Mouse (Mus musculus): ENCODE measurements around the gene Tgfb3. TPM values are rescaled to one million over a fixed set of nuclear protein-coding genes. Genes with fewer than 3 reads are reported as not detected.

The Tgfb3 gene
- 10.1 and 11.6 TPM in 2 replicates for polyA plus RNA-seq (2014; fragmentation: Nextera tagmentation; extraction: Ambion mirVana)

DNA sequence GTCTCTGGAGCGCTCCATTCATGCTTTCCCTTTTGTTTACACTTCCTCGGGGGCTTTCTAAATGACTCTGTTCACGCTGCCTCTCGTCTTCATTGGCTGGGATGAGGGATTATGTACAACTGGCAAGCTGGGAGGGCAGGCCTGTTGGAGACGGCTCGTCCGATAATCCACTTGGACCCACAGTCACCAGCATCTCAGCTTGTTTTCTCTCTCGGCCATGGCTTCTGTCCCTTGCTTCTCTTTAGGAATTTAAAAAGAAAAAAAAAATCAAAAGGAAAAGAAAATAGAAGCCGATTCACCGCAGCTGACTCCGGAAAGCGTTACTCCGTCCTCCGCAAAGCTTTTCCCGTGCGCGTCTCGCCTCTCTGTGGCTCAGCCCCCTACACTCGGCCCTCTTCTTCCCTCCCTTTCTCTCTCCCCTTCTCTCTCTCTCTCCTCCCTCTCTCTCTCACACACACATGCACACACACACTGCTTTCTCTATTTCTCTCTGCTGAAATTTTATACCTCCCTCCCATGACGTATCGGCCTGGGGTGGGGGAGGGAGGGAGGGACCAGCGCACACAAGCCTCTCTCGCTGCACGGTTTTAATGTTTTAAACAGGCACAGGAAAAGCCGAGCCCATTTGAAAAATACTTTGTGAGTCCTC lies at the start of gene Tgfb3:
Gene Tgfb3 (minus strand): TSS at position 489 of the 649 bp plus-strand sequence.
- H3K4me2 ChIP-seq (ENCODE audit: low read depth): peak within 1 kb of the TSS; percentile 46
- peak within 1 kb of the TSS; percentile 49 for H3K9ac ChIP-seq (ENCODE audit: low read length)
- peak within 1 kb of the TSS; percentile 32 for H3K4me3 ChIP-seq (ENCODE audit: low read depth, low read length)
- H3K9me3 ChIP-seq (ENCODE audit: control insufficient read depth, low read length): no peaks in the 10 kb centered on the region
- H3K27ac ChIP-seq (ENCODE audit: low read depth, low read length): peak within 1 kb of the TSS; percentile 58; the same call in 1 of the 2 replicates
- under 1% methylated on average over 25 of the region's 25 CpGs for WGBS
- H3K36me3 ChIP-seq (ENCODE audit: control insufficient read depth, insufficient read depth, low read length): no peaks in the 10 kb centered on the region
- DNase-seq (ENCODE audit: low spot score): peak; percentile 75
- H3K27me3 ChIP-seq (ENCODE audit: control insufficient read depth, insufficient read depth, low read length): no peaks in the 10 kb centered on the region
- H3K4me1 ChIP-seq (ENCODE audit: control insufficient read depth, insufficient read depth, low read length): peaks cover 10% of the 10 kb centered on the region
- ATAC-seq (ENCODE audit: insufficient read depth, low FRiP score, low TSS enrichment): peak; percentile 57

DNA sequence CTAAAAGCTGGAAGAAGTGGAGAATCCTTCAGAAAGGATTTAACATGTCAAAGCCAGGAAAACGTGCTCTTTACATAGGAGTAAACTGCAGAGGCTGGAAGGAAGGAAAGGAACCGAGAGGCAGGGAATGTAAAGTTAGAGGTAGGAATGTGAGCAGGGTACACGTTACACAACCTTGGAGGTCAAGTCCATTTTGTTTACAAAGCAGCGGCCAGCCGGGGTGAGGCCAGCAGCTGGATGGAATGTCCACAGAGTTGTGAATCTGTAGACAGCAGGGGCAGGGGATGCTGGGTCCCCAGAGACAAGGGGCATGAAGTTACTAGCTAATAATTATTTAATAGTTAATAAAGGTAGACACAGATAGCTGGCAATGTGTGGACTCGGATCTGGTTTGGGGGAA lies 49.3 kb upstream of the Tgfb3 start:
- 80% methylated on average over 6 of the region's 6 CpGs for WGBS

DNA sequence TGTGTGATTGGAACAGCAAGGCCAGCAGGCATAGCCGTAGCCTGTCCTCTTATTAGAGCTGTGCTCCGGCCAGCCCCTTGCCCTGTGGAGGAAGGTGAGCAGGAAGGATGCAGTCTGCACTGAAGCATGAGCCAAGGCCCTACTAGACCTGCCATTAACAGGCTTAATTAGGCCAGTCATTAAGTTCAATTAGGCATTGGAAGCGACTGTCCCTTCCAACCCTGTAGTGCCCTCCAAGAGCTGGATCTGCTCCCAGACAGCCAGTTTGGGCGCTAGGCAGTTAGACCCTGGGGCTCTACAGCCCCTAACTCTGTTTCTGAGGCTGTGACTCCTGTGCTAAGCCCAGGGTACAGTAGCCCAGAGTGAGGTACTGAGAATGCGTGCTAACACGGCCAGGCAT lies 45.2 kb upstream of the Tgfb3 start:
- H3K9ac ChIP-seq (ENCODE audit: low read length): no peak overlapping the region
- H3K27me3 ChIP-seq (ENCODE audit: control insufficient read depth, insufficient read depth, low read length): no peaks in the 10 kb centered on the region
- no peak overlapping the region for H3K27ac ChIP-seq (ENCODE audit: low read depth, low read length)
- no peaks in the 10 kb centered on the region for H3K4me1 ChIP-seq (ENCODE audit: control insufficient read depth, insufficient read depth, low read length)
- no peak overlapping the region for H3K4me3 ChIP-seq (ENCODE audit: low read depth, low read length)
- H3K4me2 ChIP-seq (ENCODE audit: low read depth): no peak overlapping the region
- 84% methylated on average over 6 of the region's 6 CpGs for WGBS
- ATAC-seq (ENCODE audit: insufficient read depth, low FRiP score, low TSS enrichment) (no peak), DNase-seq (ENCODE audit: low spot score) (no peak)
- no peaks in the 10 kb centered on the region for H3K9me3 ChIP-seq (ENCODE audit: control insufficient read depth, low read length)
- no peaks in the 10 kb centered on the region for H3K36me3 ChIP-seq (ENCODE audit: control insufficient read depth, insufficient read depth, low read length)

More for the DNA sequence above, 49.3 kb upstream of the Tgfb3 start:
- H3K4me3 ChIP-seq (ENCODE audit: low read depth, low read length): no peak overlapping the region
- H3K4me1 ChIP-seq (ENCODE audit: control insufficient read depth, insufficient read depth, low read length): no peaks in the 10 kb centered on the region
- H3K9me3 ChIP-seq (ENCODE audit: control insufficient read depth, low read length): no peaks in the 10 kb centered on the region
- H3K9ac ChIP-seq (ENCODE audit: low read length): no peak overlapping the region
- no peak for ATAC-seq (ENCODE audit: insufficient read depth, low FRiP score, low TSS enrichment)
- no peak overlapping the region for H3K4me2 ChIP-seq (ENCODE audit: low read depth)
- no peak for DNase-seq (ENCODE audit: low spot score)
- H3K36me3 ChIP-seq (ENCODE audit: control insufficient read depth, insufficient read depth, low read length): no peaks in the 10 kb centered on the region
- H3K27ac ChIP-seq (ENCODE audit: low read depth, low read length): no peak overlapping the region
- H3K27me3 ChIP-seq (ENCODE audit: control insufficient read depth, insufficient read depth, low read length): no peaks in the 10 kb centered on the region

DNA sequence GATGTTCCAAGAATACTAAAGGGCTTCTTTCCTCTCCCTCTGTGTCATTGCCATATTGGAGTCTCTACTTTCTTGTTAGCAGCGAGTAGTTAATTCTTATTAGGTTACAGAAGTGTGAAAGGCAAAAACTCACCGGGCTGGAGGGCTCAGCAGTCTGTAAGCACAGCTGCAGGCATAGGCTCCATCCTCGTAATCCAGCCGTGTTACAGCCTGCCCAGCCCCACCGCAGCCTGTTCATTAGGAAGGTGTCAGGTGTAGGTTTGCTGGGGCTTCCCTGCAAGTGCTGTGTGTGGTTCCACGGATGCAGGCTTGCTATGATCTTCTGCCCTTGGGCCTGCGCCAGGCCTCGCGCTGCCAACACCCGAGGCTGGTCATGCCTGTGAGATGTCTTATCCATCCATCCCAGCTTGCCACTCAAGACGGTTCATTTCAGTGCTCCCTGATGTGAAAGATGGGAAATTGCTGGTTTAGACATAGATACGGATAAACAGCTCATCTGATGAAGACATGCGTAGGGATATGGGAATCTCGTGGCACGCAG lies 37.5 kb upstream of the Tgfb3 start:
- H3K27me3 ChIP-seq (ENCODE audit: control insufficient read depth, insufficient read depth, low read length): no peaks in the 10 kb centered on the region
- no peaks in the 10 kb centered on the region for H3K36me3 ChIP-seq (ENCODE audit: control insufficient read depth, insufficient read depth, low read length)
- H3K4me2 ChIP-seq (ENCODE audit: low read depth): no peak overlapping the region
- no peak for DNase-seq (ENCODE audit: low spot score)
- WGBS: 90% methylated on average over 15 of the region's 15 CpGs
- ATAC-seq (ENCODE audit: insufficient read depth, low FRiP score, low TSS enrichment): no peak
- H3K4me3 ChIP-seq (ENCODE audit: low read depth, low read length): no peak overlapping the region
- H3K9me3 ChIP-seq (ENCODE audit: control insufficient read depth, low read length): no peaks in the 10 kb centered on the region
- no peaks in the 10 kb centered on the region for H3K4me1 ChIP-seq (ENCODE audit: control insufficient read depth, insufficient read depth, low read length)
- H3K27ac ChIP-seq (ENCODE audit: low read depth, low read length): no peak overlapping the region
- no peak overlapping the region for H3K9ac ChIP-seq (ENCODE audit: low read length)

DNA sequence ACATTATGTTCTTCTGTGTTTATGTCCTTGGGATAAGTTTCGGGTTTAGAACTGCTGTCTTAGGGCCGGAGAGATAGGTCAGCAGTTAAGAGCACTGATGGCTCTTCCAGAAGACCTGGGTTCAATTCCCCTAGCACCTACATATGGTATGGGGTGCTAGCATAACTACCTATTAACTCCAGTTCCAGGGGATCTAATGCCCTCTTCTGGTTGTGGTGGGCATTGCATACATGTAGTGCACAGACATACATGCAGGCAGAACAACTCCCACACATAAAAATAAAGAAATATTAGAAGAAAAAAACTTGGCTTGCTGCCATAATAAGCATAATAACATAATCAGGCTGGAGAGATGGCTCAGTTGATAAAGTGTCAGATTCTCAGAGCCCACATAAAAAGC lies 31.8 kb upstream of the Tgfb3 start:
- Histone ChIP-seq H3K4me3 (ENCODE audit: low read depth, low read length) (no peak overlapping the region), H3K9me3 (ENCODE audit: control insufficient read depth, low read length) (no peaks in the 10 kb centered on the region), H3K4me1 (ENCODE audit: control insufficient read depth, insufficient read depth, low read length) (no peaks in the 10 kb centered on the region), H3K4me2 (ENCODE audit: low read depth) (no peak overlapping the region), H3K9ac (ENCODE audit: low read length) (no peak overlapping the region), H3K27ac (ENCODE audit: low read depth, low read length) (no peak overlapping the region), H3K27me3 (ENCODE audit: control insufficient read depth, insufficient read depth, low read length) (no peaks in the 10 kb centered on the region), H3K36me3 (ENCODE audit: control insufficient read depth, insufficient read depth, low read length) (no peaks in the 10 kb centered on the region)
- ATAC-seq (ENCODE audit: insufficient read depth, low FRiP score, low TSS enrichment) (no peak), DNase-seq (ENCODE audit: low spot score) (no peak)
- 88% methylated on average over 2 of the region's 2 CpGs for WGBS

DNA sequence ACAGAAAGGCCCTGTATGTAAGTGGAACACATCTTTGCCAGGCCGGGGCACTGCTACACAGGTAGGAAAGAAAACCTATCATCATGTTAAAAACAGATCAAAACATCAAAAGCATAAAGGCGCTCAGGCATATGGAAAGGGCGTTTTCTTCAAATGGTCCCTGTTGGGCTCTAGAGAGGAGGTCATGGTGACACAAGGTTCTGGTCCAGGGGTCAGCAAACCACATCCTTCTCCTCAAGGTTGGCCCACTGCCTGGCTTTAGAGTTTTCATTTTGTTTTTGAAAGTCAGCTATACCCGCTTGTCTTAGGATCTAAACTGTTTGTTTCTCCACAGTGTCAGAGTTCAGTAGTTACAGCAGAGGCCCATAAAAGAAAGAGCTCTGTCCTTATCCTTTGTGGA lies 30.7 kb upstream of the Tgfb3 start:
- H3K9me3 ChIP-seq (ENCODE audit: control insufficient read depth, low read length): no peaks in the 10 kb centered on the region
- no peaks in the 10 kb centered on the region for H3K4me1 ChIP-seq (ENCODE audit: control insufficient read depth, insufficient read depth, low read length)
- no peak overlapping the region for H3K9ac ChIP-seq (ENCODE audit: low read length)
- DNase-seq (ENCODE audit: low spot score) (no peak), ATAC-seq (ENCODE audit: insufficient read depth, low FRiP score, low TSS enrichment) (no peak)
- no peaks in the 10 kb centered on the region for H3K36me3 ChIP-seq (ENCODE audit: control insufficient read depth, insufficient read depth, low read length)
- H3K4me2 ChIP-seq (ENCODE audit: low read depth): no peak overlapping the region
- 88% methylated on average over 4 of the region's 4 CpGs for WGBS
- H3K27ac ChIP-seq (ENCODE audit: low read depth, low read length): no peak overlapping the region
- H3K4me3 ChIP-seq (ENCODE audit: low read depth, low read length): no peak overlapping the region
- H3K27me3 ChIP-seq (ENCODE audit: control insufficient read depth, insufficient read depth, low read length): no peaks in the 10 kb centered on the region

DNA sequence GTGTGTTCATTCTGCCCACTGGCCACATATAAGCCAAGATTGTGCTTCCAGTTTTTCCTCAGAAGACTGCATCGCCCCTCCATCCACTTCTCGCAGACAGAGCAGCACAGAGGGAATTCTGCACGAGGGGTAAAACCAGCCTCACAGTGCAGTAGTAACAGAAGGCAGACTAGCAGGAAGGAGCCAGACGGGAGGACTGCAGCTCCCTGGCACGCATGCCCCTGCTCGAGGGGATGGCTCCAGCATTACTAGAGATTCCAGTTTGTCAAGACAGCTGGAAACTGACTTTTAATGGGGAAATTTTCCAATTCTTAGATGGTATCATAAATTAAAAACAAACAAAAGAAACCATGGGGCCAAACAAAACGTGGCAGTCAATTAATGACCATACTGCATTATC lies 28.8 kb upstream of the Tgfb3 start:
- no peak overlapping the region for H3K9ac ChIP-seq (ENCODE audit: low read length)
- H3K4me1 ChIP-seq (ENCODE audit: control insufficient read depth, insufficient read depth, low read length): peaks cover 3% of the 10 kb centered on the region; the same call in 1 of the 2 replicates
- no peak overlapping the region for H3K4me2 ChIP-seq (ENCODE audit: low read depth)
- no peaks in the 10 kb centered on the region for H3K36me3 ChIP-seq (ENCODE audit: control insufficient read depth, insufficient read depth, low read length)
- H3K27ac ChIP-seq (ENCODE audit: low read depth, low read length): no peak overlapping the region
- H3K4me3 ChIP-seq (ENCODE audit: low read depth, low read length): no peak overlapping the region
- no peaks in the 10 kb centered on the region for H3K9me3 ChIP-seq (ENCODE audit: control insufficient read depth, low read length)
- H3K27me3 ChIP-seq (ENCODE audit: control insufficient read depth, insufficient read depth, low read length): no peaks in the 10 kb centered on the region
- 88% methylated on average over 7 of the region's 7 CpGs for WGBS
- no peak for DNase-seq (ENCODE audit: low spot score)
- ATAC-seq (ENCODE audit: insufficient read depth, low FRiP score, low TSS enrichment): no peak

DNA sequence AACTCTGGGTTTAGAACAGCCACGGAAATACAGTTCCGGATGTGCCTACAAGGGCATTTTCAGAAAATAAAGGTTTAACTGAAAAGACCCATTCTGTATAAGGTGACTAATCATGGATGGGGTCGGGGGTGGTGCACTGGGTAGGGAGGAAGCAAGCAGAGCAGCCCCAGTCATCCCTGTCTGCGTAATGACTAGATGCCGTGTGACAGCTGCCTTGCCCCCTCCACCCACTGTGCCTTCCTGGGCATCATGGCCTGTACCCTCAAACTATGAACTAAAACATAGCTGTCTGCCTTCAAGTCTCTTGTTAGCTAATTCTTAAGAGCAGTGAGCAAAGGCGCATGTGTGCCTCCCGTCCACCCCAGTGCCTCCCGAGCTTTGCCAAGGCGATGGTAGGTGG lies 27.2 kb upstream of the Tgfb3 start:
- Histone ChIP-seq H3K27ac (ENCODE audit: low read depth, low read length) (no peak overlapping the region), H3K9ac (ENCODE audit: low read length) (no peak overlapping the region), H3K4me2 (ENCODE audit: low read depth) (no peak overlapping the region), H3K27me3 (ENCODE audit: control insufficient read depth, insufficient read depth, low read length) (no peaks in the 10 kb centered on the region), H3K4me1 (ENCODE audit: control insufficient read depth, insufficient read depth, low read length) (peaks cover 3% of the 10 kb centered on the region; the same call in 1 of the 2 replicates), H3K4me3 (ENCODE audit: low read depth, low read length) (no peak overlapping the region), H3K36me3 (ENCODE audit: control insufficient read depth, insufficient read depth, low read length) (no peaks in the 10 kb centered on the region), H3K9me3 (ENCODE audit: control insufficient read depth, low read length) (no peaks in the 10 kb centered on the region)
- WGBS: 92% methylated on average over 9 of the region's 9 CpGs
- DNase-seq (ENCODE audit: low spot score) (no peak), ATAC-seq (ENCODE audit: insufficient read depth, low FRiP score, low TSS enrichment) (no peak)

DNA sequence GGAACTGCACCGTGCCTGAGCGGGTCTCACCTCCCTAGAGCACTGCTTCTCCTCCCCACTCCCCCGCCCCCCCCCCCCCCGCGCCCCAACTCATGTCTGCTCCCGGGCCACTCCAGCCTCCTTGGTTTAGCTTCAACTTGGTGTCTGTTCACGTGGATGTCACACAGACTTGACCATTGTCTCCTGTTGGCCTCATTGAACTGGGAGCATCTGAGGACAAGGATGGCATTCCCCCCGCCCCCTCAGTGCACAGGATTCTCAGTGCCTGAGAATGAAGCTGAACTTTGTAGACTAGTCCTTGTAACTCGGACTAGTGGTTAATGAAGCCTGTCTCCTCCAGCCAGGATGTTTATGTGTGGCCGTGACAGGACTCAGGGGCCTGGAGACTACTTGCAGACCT lies 26.7 kb upstream of the Tgfb3 start:
- DNase-seq (ENCODE audit: low spot score) (no peak), ATAC-seq (ENCODE audit: insufficient read depth, low FRiP score, low TSS enrichment) (no peak)
- Histone ChIP-seq H3K4me2 (ENCODE audit: low read depth) (no peak overlapping the region), H3K36me3 (ENCODE audit: control insufficient read depth, insufficient read depth, low read length) (no peaks in the 10 kb centered on the region), H3K27me3 (ENCODE audit: control insufficient read depth, insufficient read depth, low read length) (no peaks in the 10 kb centered on the region), H3K4me3 (ENCODE audit: low read depth, low read length) (no peak overlapping the region), H3K9ac (ENCODE audit: low read length) (no peak overlapping the region), H3K4me1 (ENCODE audit: control insufficient read depth, insufficient read depth, low read length) (peaks cover 3% of the 10 kb centered on the region; the same call in 1 of the 2 replicates), H3K9me3 (ENCODE audit: control insufficient read depth, low read length) (no peaks in the 10 kb centered on the region), H3K27ac (ENCODE audit: low read depth, low read length) (no peak overlapping the region)
- WGBS: 70% methylated on average over 6 of the region's 10 CpGs
